18 mouse cellular contexts compared by ENCODE assay signal in genomic region chr3:53224141-53224540, GRCm38 (mm10).
DNase-seq lines count a peak whose midpoint lies in the region; TF ChIP-seq lines count a peak whose summit lies in the region.
"Had no signal": no experiment of that assay in that cellular context is flagged by ENCODE, and none has a peak within 500 bp of the region (broad histone marks: within the 10 kb centered on the region; RNA-seq: fewer than 3 reads in every experiment).

No protein-coding gene starts in this region.

- peak overlapping the region; percentile 48; the same call in 1 of the 2 replicates for H3K27ac ChIP-seq in gastrocnemius, adult 2 months

- intact Hi-C loops in gastrocnemius, postnatal 14 days (cut with DNase I; ENCODE audit: low total_unique reads), result no loop called here
- intact Hi-C loops in gastrocnemius, adult 2 months (cut with DNase I), result no loop called here
- intact Hi-C loops in gastrocnemius, postnatal 36 days (cut with DNase I), result no loop called here
- intact Hi-C loops in heart, postnatal 14 days (cut with DNase I), result no loop called here

- no peak for TF ChIP-seq CTCF in gastrocnemius, adult 2 months (IDR thresholded peaks at IDR 0.05)

- no peak overlapping the region for H3K4me3 ChIP-seq in gastrocnemius, adult 2 months

- peak; percentile 22 for DNase-seq in gastrocnemius, adult 18-20 months (ENCODE audit: low spot score)
- no peak for DNase-seq in gastrocnemius, postnatal 14 days
- peak; percentile 43 for DNase-seq in gastrocnemius, adult 2 months
- DNase-seq in gastrocnemius, postnatal 36 days, result no peak
- DNase-seq in heart, adult 11 months, result peak; percentile 96
- DNase-seq in heart, postnatal 14 days, result no peak
- DNase-seq in skeletal muscle tissue, adult 2 months (ENCODE audit: low read depth, low spot score), result peak; percentile 34
- no peak for DNase-seq in T-cell, adult 2 months (ENCODE audit: low spot score)
- DNase-seq: adrenal gland, adult 2 months; adrenal gland, adult 8-10 months; adrenal gland, postnatal 10 days; adrenal gland, postnatal 14 days; adrenal gland, postnatal 25 days; adrenal gland, postnatal 36 days; B cell, adult 2 months; cerebellum, adult 11 months; cerebellum, adult 11-12 months; cerebellum, adult 18-20 months had no signal

Comparison
In these comparisons a context has a peak if more than half of its experiments do, and no peak if none do; other contexts are left out.
1. DNase-seq: peak in gastrocnemius, adult 18-20 months (single experiment), gastrocnemius, adult 2 months (single experiment), heart, adult 11 months (single experiment) and skeletal muscle tissue, adult 2 months (single experiment); none in gastrocnemius, postnatal 14 days (single experiment), gastrocnemius, postnatal 36 days (0 of 2), heart, postnatal 14 days (0 of 2) and T-cell, adult 2 months (single experiment).